Mouse (Mus musculus): ENCODE results near the gene Kcnk6. TPM values are rescaled to one million over a fixed set of nuclear protein-coding genes. Genes with fewer than 3 reads are reported as not detected.

Gene Kcnk6
- polyA plus RNA-seq (2012; fragmentation: generic; extraction: Trizol) = 0.09 TPM
- long read RNA-seq, experiment 1 = 0 reads
- long read RNA-seq, experiment 2, full-length matches to known transcripts = 1 of 1 reads
- long read RNA-seq, experiment 2, partial matches to known transcripts = 0 of 1 reads
- long read RNA-seq, experiment 2, other reads (novel, unspliced or antisense) = 0 of 1 reads

- Histone ChIP-seq H3K79me3 (ENCODE audit: low read depth) (no peaks in the 10 kb centered on the region), H3K4me3 (ENCODE audit: insufficient read depth, poor library complexity, severe bottlenecking) (no peak within 1 kb of the TSS), H3ac (ENCODE audit: control insufficient read depth, insufficient read length, low read depth) (no peak within 1 kb of the TSS), H3K27me3 (ENCODE audit: control insufficient read depth, insufficient read depth, insufficient read length) (no peaks in the 10 kb centered on the region), H3K36me3 (ENCODE audit: control insufficient read depth, insufficient read depth) (no peaks in the 10 kb centered on the region), H3K79me2 (ENCODE audit: control insufficient read depth, insufficient read depth) (no peaks in the 10 kb centered on the region)
- TF ChIP-seq CEBPB (IDR thresholded peaks at IDR 0.05; ENCODE audit: low read depth) (no peak), MYOD1 (IDR thresholded peaks at IDR 0.05; ENCODE audit: control insufficient read depth, insufficient read length, low read depth) (no peak)
Measured at GRCm38 (mm10) chr7:29232247-29233013, at the start of gene Kcnk6. Kcnk6 (minus strand) TSS chr7:29232515.

- Histone ChIP-seq H3ac (ENCODE audit: control insufficient read depth, insufficient read length, low read depth) (no peak within 1 kb of the TSS), H3K36me3 (ENCODE audit: control insufficient read depth, insufficient read depth) (no peaks in the 10 kb centered on the region), H3K79me2 (ENCODE audit: control insufficient read depth, insufficient read depth) (no peaks in the 10 kb centered on the region), H3K79me3 (ENCODE audit: low read depth) (no peaks in the 10 kb centered on the region), H3K27me3 (ENCODE audit: control insufficient read depth, insufficient read depth, insufficient read length) (peaks cover 12% of the 10 kb centered on the region), H3K4me3 (ENCODE audit: insufficient read depth, poor library complexity, severe bottlenecking) (no peak within 1 kb of the TSS)
- TF ChIP-seq CTCF (IDR thresholded peaks at IDR 0.05; ENCODE audit: control insufficient read depth, insufficient read depth, insufficient read length) = no peak
- TF ChIP-seq MYOD1 (IDR thresholded peaks at IDR 0.05; ENCODE audit: control insufficient read depth, insufficient read length, low read depth) = no peak
- no peak for TF ChIP-seq FOSL1 (IDR thresholded peaks at IDR 0.05; ENCODE audit: insufficient read depth, low read length, poor library complexity, severe bottlenecking)
- TF ChIP-seq USF1 (IDR thresholded peaks at IDR 0.05; ENCODE audit: low read depth) = no peak
- TF ChIP-seq MYOG (IDR thresholded peaks at IDR 0.05; ENCODE audit: control insufficient read depth, extremely low read depth, insufficient read length) = no peak
- TF ChIP-seq MAX (IDR thresholded peaks at IDR 0.05) = no peak
- TF ChIP-seq CEBPB (IDR thresholded peaks at IDR 0.05; ENCODE audit: low read depth) = no peak
Measured at GRCm38 (mm10) chr7:29281201-29282073, 49.1 kb upstream of the Kcnk6 start, which contains the start of gene Spint2. Spint2 (minus strand) TSS chr7:29281912.

- H3K27me3 ChIP-seq (ENCODE audit: control insufficient read depth, insufficient read depth, insufficient read length) = peaks cover 12% of the 10 kb centered on the region
- TF ChIP-seq CEBPB (IDR thresholded peaks at IDR 0.05; ENCODE audit: low read depth) = no peak
- no peak for TF ChIP-seq FOSL1 (IDR thresholded peaks at IDR 0.05; ENCODE audit: insufficient read depth, low read length, poor library complexity, severe bottlenecking)
- no peak for TF ChIP-seq USF1 (IDR thresholded peaks at IDR 0.05; ENCODE audit: low read depth)
- no peak for TF ChIP-seq MYOD1 (IDR thresholded peaks at IDR 0.05; ENCODE audit: control insufficient read depth, insufficient read length, low read depth)
- H3K4me3 ChIP-seq (ENCODE audit: insufficient read depth, poor library complexity, severe bottlenecking) = no peak overlapping the region
- no peaks in the 10 kb centered on the region for H3K36me3 ChIP-seq (ENCODE audit: control insufficient read depth, insufficient read depth)
- H3K79me3 ChIP-seq (ENCODE audit: low read depth) = no peaks in the 10 kb centered on the region
- H3ac ChIP-seq (ENCODE audit: control insufficient read depth, insufficient read length, low read depth) = no peak overlapping the region
- H3K79me2 ChIP-seq (ENCODE audit: control insufficient read depth, insufficient read depth) = no peaks in the 10 kb centered on the region
Measured at GRCm38 (mm10) chr7:29280801-29281200, 48.5 kb upstream of the Kcnk6 start.

GRCm38 (mm10) chr7:29279924-29280323 lies 47.6 kb upstream of the Kcnk6 start:
- no peak for TF ChIP-seq CEBPB (IDR thresholded peaks at IDR 0.05; ENCODE audit: low read depth)
- TF ChIP-seq MYOG (IDR thresholded peaks at IDR 0.05; ENCODE audit: control insufficient read depth, extremely low read depth, insufficient read length) = no peak
- TF ChIP-seq FOSL1 (IDR thresholded peaks at IDR 0.05; ENCODE audit: insufficient read depth, low read length, poor library complexity, severe bottlenecking) = no peak
- TF ChIP-seq USF1 (IDR thresholded peaks at IDR 0.05; ENCODE audit: low read depth) = no peak
- TF ChIP-seq CTCF (IDR thresholded peaks at IDR 0.05; ENCODE audit: control insufficient read depth, insufficient read depth, insufficient read length) = no peak
- H3K4me3 ChIP-seq (ENCODE audit: insufficient read depth, poor library complexity, severe bottlenecking) = no peak overlapping the region
- no peaks in the 10 kb centered on the region for H3K79me2 ChIP-seq (ENCODE audit: control insufficient read depth, insufficient read depth)
- H3K79me3 ChIP-seq (ENCODE audit: low read depth) = no peaks in the 10 kb centered on the region
- H3K27me3 ChIP-seq (ENCODE audit: control insufficient read depth, insufficient read depth, insufficient read length) = peaks cover 12% of the 10 kb centered on the region
- H3K36me3 ChIP-seq (ENCODE audit: control insufficient read depth, insufficient read depth) = no peaks in the 10 kb centered on the region
- no peak overlapping the region for H3ac ChIP-seq (ENCODE audit: control insufficient read depth, insufficient read length, low read depth)

GRCm38 (mm10) chr7:29279261-29279660 lies 46.9 kb upstream of the Kcnk6 start:
- no peaks in the 10 kb centered on the region for H3K36me3 ChIP-seq (ENCODE audit: control insufficient read depth, insufficient read depth)
- H3K4me3 ChIP-seq (ENCODE audit: insufficient read depth, poor library complexity, severe bottlenecking) = no peak overlapping the region
- H3K79me3 ChIP-seq (ENCODE audit: low read depth) = no peaks in the 10 kb centered on the region
- H3ac ChIP-seq (ENCODE audit: control insufficient read depth, insufficient read length, low read depth) = no peak overlapping the region
- peaks cover 12% of the 10 kb centered on the region for H3K27me3 ChIP-seq (ENCODE audit: control insufficient read depth, insufficient read depth, insufficient read length)
- H3K79me2 ChIP-seq (ENCODE audit: control insufficient read depth, insufficient read depth) = no peaks in the 10 kb centered on the region
- TF ChIP-seq MYOG (IDR thresholded peaks at IDR 0.05; ENCODE audit: control insufficient read depth, extremely low read depth, insufficient read length) (no peak), USF1 (IDR thresholded peaks at IDR 0.05; ENCODE audit: low read depth) (no peak), MAX (IDR thresholded peaks at IDR 0.05) (no peak), MYOD1 (IDR thresholded peaks at IDR 0.05; ENCODE audit: control insufficient read depth, insufficient read length, low read depth) (no peak), CEBPB (IDR thresholded peaks at IDR 0.05; ENCODE audit: low read depth) (no peak), CTCF (IDR thresholded peaks at IDR 0.05; ENCODE audit: control insufficient read depth, insufficient read depth, insufficient read length) (no peak), FOSL1 (IDR thresholded peaks at IDR 0.05; ENCODE audit: insufficient read depth, low read length, poor library complexity, severe bottlenecking) (no peak)
